Comparison of ENCODE assay signal across 9 mouse cellular contexts in genomic region chr7:105399058-105399934, GRCm38 (mm10). TPM values are rescaled to one million over a fixed set of nuclear protein-coding genes. Genes with fewer than 3 reads are reported as not detected.
DNase-seq lines count a peak whose midpoint lies in the region; ATAC-seq and TF ChIP-seq lines count a peak whose summit lies in the region.
"Had no signal": no experiment of that assay in that cellular context is flagged by ENCODE, and none has a peak within 500 bp of the region (broad histone marks: within the 10 kb centered on the region; RNA-seq: fewer than 3 reads in every experiment).

No protein-coding gene starts in this region.

- no peaks in the 10 kb centered on the region; the same call in 1 of the 2 replicates for H3K4me1 ChIP-seq in bone marrow, adult 2 months (ENCODE audit: control insufficient read depth, insufficient read depth, low read length)
- peaks cover 5% of the 10 kb centered on the region for H3K4me1 ChIP-seq in lung, embryonic 16.5 days (replicated peaks; ENCODE audit: control insufficient read depth, insufficient read depth, low read length)
- peaks cover 3% of the 10 kb centered on the region; the same call in 1 of the 2 replicates for H3K4me1 ChIP-seq in stomach, embryonic 15.5 days

- no peaks in the 10 kb centered on the region for H3K36me3 ChIP-seq in lung, embryonic 16.5 days (ENCODE audit: control insufficient read depth, insufficient read depth, low read length)
- H3K36me3 ChIP-seq in stomach, embryonic 15.5 days = no peaks in the 10 kb centered on the region

- peak overlapping the region; percentile 84 for H3K4me3 ChIP-seq in bone marrow, adult 2 months (replicated peaks; ENCODE audit: control insufficient read depth, low read depth, low read length)
- H3K4me3 ChIP-seq in lung, embryonic 16.5 days (ENCODE audit: low read length) = peak overlapping the region; percentile 89
- H3K4me3 ChIP-seq in stomach, embryonic 15.5 days (replicated peaks) = peak overlapping the region; percentile 95

- H3K9me3 ChIP-seq in lung, embryonic 16.5 days (ENCODE audit: control insufficient read depth, low read length) = no peaks in the 10 kb centered on the region
- H3K9me3 ChIP-seq in stomach, embryonic 15.5 days = no peaks in the 10 kb centered on the region

- peak overlapping the region; percentile 94 for H3K9ac ChIP-seq in lung, embryonic 16.5 days (ENCODE audit: low read length)
- H3K9ac ChIP-seq in stomach, embryonic 15.5 days = peak overlapping the region; percentile 80

- no peaks in the 10 kb centered on the region for H3K27me3 ChIP-seq in lung, embryonic 16.5 days (ENCODE audit: control insufficient read depth, insufficient read depth, low read depth, low read length)
- H3K27me3 ChIP-seq in stomach, embryonic 15.5 days (replicated peaks) = no peaks in the 10 kb centered on the region

- peak overlapping the region; percentile 92 for H3K27ac ChIP-seq in bone marrow, adult 2 months (ENCODE audit: control insufficient read depth, insufficient read depth, low read depth, low read length, poor library complexity)
- peak overlapping the region; percentile 68 for H3K27ac ChIP-seq in lung, embryonic 16.5 days (ENCODE audit: low read length)
- peak overlapping the region; percentile 80 for H3K27ac ChIP-seq in stomach, embryonic 15.5 days

- under 1% methylated on average over 25 of the region's 25 CpGs for WGBS in bone marrow, adult 2 months
- WGBS in lung, embryonic 16.5 days = 1% methylated on average over 25 of the region's 25 CpGs
- under 1% methylated on average over 25 of the region's 25 CpGs for whole genome bisulfite sequencing in stomach, embryonic 15.5 days

- peak overlapping the region; percentile 61 for H3K4me2 ChIP-seq in lung, embryonic 16.5 days (ENCODE audit: low read depth, low read length)
- H3K4me2 ChIP-seq in stomach, embryonic 15.5 days = peak overlapping the region; percentile 80

- peak; percentile 69 to 78 for ATAC-seq in hematopoietic stem cell, adult 5-6 weeks (replicated peaks in 1 of 2; ENCODE audit: insufficient read depth in 1 of 2, low FRiP score in 2 of 2, low TSS enrichment in 1 of 2, low read depth in 1 of 2, poor library complexity in 2 of 2, severe bottlenecking in 2 of 2)
- peak; percentile 23 for ATAC-seq in lung, embryonic 16.5 days (ENCODE audit: low read depth)
- ATAC-seq in stomach, embryonic 15.5 days (ENCODE audit: insufficient read depth, low FRiP score, low read depth) = no peak; the same call in 1 of the 2 replicates

- peak; percentile 29 for DNase-seq in layer of hippocampus, adult 9-10 months (ENCODE audit: low spot score)
- no peak for DNase-seq in layer of hippocampus, adult 18-20 months (ENCODE audit: low spot score in 2 of 2)
- DNase-seq in right cerebral cortex, adult 2 months (ENCODE audit: low spot score in 2 of 2) = no peak
- no peak for DNase-seq in layer of hippocampus, postnatal 10 days (ENCODE audit: low spot score in 2 of 2)

- TF ChIP-seq POLR2A in bone marrow, adult 2 months (IDR thresholded peaks at IDR 0.05; ENCODE audit: borderline replicate concordance, control insufficient read depth, low read depth, low read length) = no peak

- no peak; the same call in 1 of the 2 replicates for TF ChIP-seq CTCF in bone marrow, adult 2 months (IDR thresholded peaks at IDR 0.05; ENCODE audit: control insufficient read depth, insufficient read depth, low read length)

RNA-seq across cellular contexts. Expression of gene Fam160a2, which starts 0.6 kb away (rescaled TPM):
- total RNA-seq in layer of hippocampus, adult 18-20 months (2021) = 10 to 100 TPM; 55.9 to 59.4 TPM
- polyA plus RNA-seq in bone marrow, adult 2 months (2011; ENCODE audit: insufficient read depth, insufficient read length, low replicate concordance, missing spikeins) = 31.1 and 112 TPM in 2 replicates
- total RNA-seq in hematopoietic stem cell, adult 5-6 weeks (2017) = 13.2 and 15.8 TPM in 2 replicates
- 39.3 and 41.4 TPM in 2 replicates for polyA plus RNA-seq in lung, embryonic 16.5 days (2015; fragmentation: Nextera tagmentation; extraction: Ambion mirVana)
- 40.7 and 44.0 TPM in 2 replicates for polyA plus RNA-seq in stomach, embryonic 15.5 days (2015; fragmentation: Nextera tagmentation; extraction: Ambion mirVana)
- 10 to 100 TPM; 57.9 to 61.3 TPM for total RNA-seq in layer of hippocampus, postnatal 10 days (2021)

RNA-seq across cellular contexts. Expression of gene Cnga4, which starts 5.1 kb away (rescaled TPM):
- total RNA-seq in layer of hippocampus, adult 18-20 months (2021) = under 1 TPM; 0.63 to 0.69 TPM
- polyA plus RNA-seq in bone marrow, adult 2 months (2011; ENCODE audit: insufficient read depth, insufficient read length, low replicate concordance, missing spikeins) = 0.60 TPM in 1 of 2 replicates, not detected in the other
- total RNA-seq in hematopoietic stem cell, adult 5-6 weeks (2017) = not detected in 2 replicates
- polyA plus RNA-seq in lung, embryonic 16.5 days (2015; fragmentation: Nextera tagmentation; extraction: Ambion mirVana) = not detected in 2 replicates
- polyA plus RNA-seq in stomach, embryonic 15.5 days (2015; fragmentation: Nextera tagmentation; extraction: Ambion mirVana) = not detected in 2 replicates
- total RNA-seq in layer of hippocampus, postnatal 10 days (2021) = under 1 TPM; 0.33 to 0.69 TPM

RNA-seq across cellular contexts. Expression of gene Gm5901, which starts 24.5 kb away (rescaled TPM):
- total RNA-seq in layer of hippocampus, adult 18-20 months (2021) = not detected
- not detected in 2 replicates for polyA plus RNA-seq in bone marrow, adult 2 months (2011; ENCODE audit: insufficient read depth, insufficient read length, low replicate concordance, missing spikeins)
- not detected in 2 replicates for total RNA-seq in hematopoietic stem cell, adult 5-6 weeks (2017)
- polyA plus RNA-seq in lung, embryonic 16.5 days (2015; fragmentation: Nextera tagmentation; extraction: Ambion mirVana) = not detected in 2 replicates
- not detected in 2 replicates for polyA plus RNA-seq in stomach, embryonic 15.5 days (2015; fragmentation: Nextera tagmentation; extraction: Ambion mirVana)
- total RNA-seq in layer of hippocampus, postnatal 10 days (2021) = not detected
- total RNA-seq: left cerebral cortex, postnatal 25 days had no signal

RNA-seq across cellular contexts. Expression of gene Cckbr, which starts 26.2 kb away (rescaled TPM):
- 1 to 10 TPM; 5.4 to 9.2 TPM for total RNA-seq in layer of hippocampus, adult 18-20 months (2021)
- polyA plus RNA-seq in bone marrow, adult 2 months (2011; ENCODE audit: insufficient read depth, insufficient read length, low replicate concordance, missing spikeins) = not detected in 2 replicates
- not detected in 2 replicates for total RNA-seq in hematopoietic stem cell, adult 5-6 weeks (2017)
- 0.26 and 0.60 TPM in 2 replicates for polyA plus RNA-seq in lung, embryonic 16.5 days (2015; fragmentation: Nextera tagmentation; extraction: Ambion mirVana)
- polyA plus RNA-seq in stomach, embryonic 15.5 days (2015; fragmentation: Nextera tagmentation; extraction: Ambion mirVana) = 0.52 and 0.57 TPM in 2 replicates
- 10 to 100 TPM; 13.2 to 14.5 TPM for total RNA-seq in layer of hippocampus, postnatal 10 days (2021)

RNA-seq across cellular contexts. Expression of gene Olfr692, which starts 31.3 kb away (rescaled TPM):
- not detected for total RNA-seq in layer of hippocampus, adult 18-20 months (2021)
- polyA plus RNA-seq in bone marrow, adult 2 months (2011; ENCODE audit: insufficient read depth, insufficient read length, low replicate concordance, missing spikeins) = not detected in 2 replicates
- not detected in 2 replicates for total RNA-seq in hematopoietic stem cell, adult 5-6 weeks (2017)
- polyA plus RNA-seq in lung, embryonic 16.5 days (2015; fragmentation: Nextera tagmentation; extraction: Ambion mirVana) = not detected in 2 replicates
- not detected in 2 replicates for polyA plus RNA-seq in stomach, embryonic 15.5 days (2015; fragmentation: Nextera tagmentation; extraction: Ambion mirVana)
- total RNA-seq in layer of hippocampus, postnatal 10 days (2021) = not detected
- total RNA-seq: left cerebral cortex, postnatal 25 days had no signal
